In genomic region chr11:87778100-87778765, GRCm38 (mm10) we compare ENCODE assay signal across 10 mouse cellular contexts. TPM values are rescaled to one million over a fixed set of nuclear protein-coding genes. Genes with fewer than 3 reads are reported as not detected.
DNase-seq lines count a peak whose midpoint lies in the region; ATAC-seq and TF ChIP-seq lines count a peak whose summit lies in the region.
"Had no signal": no experiment of that assay in that cellular context is flagged by ENCODE, and none has a peak within 500 bp of the region (broad histone marks: within the 10 kb centered on the region; RNA-seq: fewer than 3 reads in every experiment).

No protein-coding gene starts in this region.

- TF ChIP-seq POLR2A in cerebellum, adult 2 months (IDR thresholded peaks at IDR 0.05; ENCODE audit: borderline replicate concordance, insufficient read depth, low read length), result no peak

- peak overlapping the region; percentile 63 for H3K4me3 ChIP-seq in gastrocnemius, adult 2 months
- peak overlapping the region; percentile 44 for H3K4me3 ChIP-seq in cerebellum, adult 2 months (replicated peaks; ENCODE audit: insufficient read depth, low read depth, low read length)
- H3K4me3 ChIP-seq in kidney, embryonic 15.5 days (replicated peaks), result peak overlapping the region; percentile 43
- peak overlapping the region; percentile 32 for H3K4me3 ChIP-seq in liver, embryonic 12.5 days

- no peaks in the 10 kb centered on the region for H3K9me3 ChIP-seq in kidney, embryonic 15.5 days (replicated peaks)
- no peaks in the 10 kb centered on the region for H3K9me3 ChIP-seq in liver, embryonic 12.5 days (replicated peaks)

- 4% methylated on average over 32 of the region's 32 CpGs for WGBS in cerebellum, adult 2 months
- WGBS in kidney, embryonic 15.5 days, result 5% methylated on average over 32 of the region's 32 CpGs
- WGBS in liver, embryonic 12.5 days (ENCODE audit: insufficient replicate concordance), result 33% methylated on average over 32 of the region's 32 CpGs

- H3K9ac ChIP-seq in kidney, embryonic 15.5 days, result peak overlapping the region; percentile 44
- H3K9ac ChIP-seq in liver, embryonic 12.5 days, result peak overlapping the region; percentile 17; the same call in 1 of the 2 replicates

- peaks cover 20% of the 10 kb centered on the region for H3K4me1 ChIP-seq in cerebellum, adult 2 months (ENCODE audit: control insufficient read depth, insufficient read depth, low read length)
- peaks cover 19% of the 10 kb centered on the region for H3K4me1 ChIP-seq in kidney, embryonic 15.5 days
- H3K4me1 ChIP-seq in liver, embryonic 12.5 days, result peaks cover 18% of the 10 kb centered on the region

- H3K36me3 ChIP-seq in kidney, embryonic 15.5 days, result no peaks in the 10 kb centered on the region
- 0 out of 2 replicates have a peak, but pooled peaks cover 4% of the 10 kb centered on the region for H3K36me3 ChIP-seq in liver, embryonic 12.5 days

- DNase-seq in gastrocnemius, adult 2 months, result peak; percentile 45
- DNase-seq in gastrocnemius, postnatal 25 days, result no peak
- DNase-seq in cerebellum, adult 2 months, result peak; percentile 85 to 87
- peak; percentile 73 for DNase-seq in forelimb bud, embryonic 11.5 days (ENCODE audit: low read depth, low spot score)
- DNase-seq in neural tube, embryonic 10.5 days (ENCODE audit: extremely low spot score, low spot score), result peak; percentile 72
- DNase-seq in thymus, postnatal 25 days, result peak; percentile 30

- no peak overlapping the region for H3K27ac ChIP-seq in gastrocnemius, adult 2 months
- peak overlapping the region; percentile 65 for H3K27ac ChIP-seq in cerebellum, adult 2 months (ENCODE audit: insufficient read depth, low read length)
- no peak overlapping the region for H3K27ac ChIP-seq in kidney, embryonic 15.5 days
- no peak overlapping the region for H3K27ac ChIP-seq in liver, embryonic 12.5 days

- H3K4me2 ChIP-seq in kidney, embryonic 15.5 days, result peak overlapping the region; percentile 73
- H3K4me2 ChIP-seq in liver, embryonic 12.5 days, result peak overlapping the region; percentile 67

- no peaks in the 10 kb centered on the region for H3K27me3 ChIP-seq in cerebellum, adult 2 months (ENCODE audit: control insufficient read depth, insufficient read depth, low read length)
- peaks cover 3% of the 10 kb centered on the region; the same call in 1 of the 2 replicates for H3K27me3 ChIP-seq in kidney, embryonic 15.5 days
- peaks cover 27% of the 10 kb centered on the region; the same call in 1 of the 2 replicates for H3K27me3 ChIP-seq in liver, embryonic 12.5 days (replicated peaks)

- ATAC-seq in kidney, embryonic 15.5 days (replicated peaks; ENCODE audit: low FRiP score), result peak; percentile 95
- ATAC-seq in liver, embryonic 12.5 days, result peak; percentile 62; the same call in 1 of the 2 replicates

- TF ChIP-seq CTCF in gastrocnemius, adult 2 months (IDR thresholded peaks at IDR 0.05), result no peak
- TF ChIP-seq CTCF in cerebellum, adult 2 months (IDR thresholded peaks at IDR 0.05; ENCODE audit: borderline replicate concordance, insufficient read depth, low read depth, low read length), result no peak

- intact Hi-C loops in gastrocnemius, adult 2 months (cut with DNase I), result no loop called here

RNA-seq across cellular contexts. Expression of gene Mpo, which starts 15.1 kb away (rescaled TPM):
- total RNA-seq in gastrocnemius, adult 2 months (2021), result not detected
- total RNA-seq in gastrocnemius, postnatal 25 days (2021), result not detected
- polyA plus RNA-seq in cerebellum, adult 2 months (2012; rRNA removed), result 0.08 and 0.11 TPM in 2 replicates
- 4.2 and 5.7 TPM in 2 replicates for polyA plus RNA-seq in kidney, embryonic 15.5 days (2015; fragmentation: Nextera tagmentation; extraction: Ambion mirVana)
- polyA plus RNA-seq in liver, embryonic 12.5 days (2016; fragmentation: Nextera tagmentation; extraction: Ambion mirVana), result 209 and 217 TPM in 2 replicates
- total RNA-seq: heart, adult 18-20 months had no signal
- polyA plus RNA-seq: C2C12 had no signal

RNA-seq across cellular contexts. Expression of gene Tspoap1, which starts 17.9 kb away (rescaled TPM):
- not detected for total RNA-seq in gastrocnemius, adult 2 months (2021)
- total RNA-seq in gastrocnemius, postnatal 25 days (2021), result under 1 TPM in 1 of 2 experiments, not detected in 1; 0.08 TPM
- 198 TPM in 2 replicates for polyA plus RNA-seq in cerebellum, adult 2 months (2012; rRNA removed)
- polyA plus RNA-seq in kidney, embryonic 15.5 days (2015; fragmentation: Nextera tagmentation; extraction: Ambion mirVana), result 4.4 and 5.1 TPM in 2 replicates
- 5.9 and 6.2 TPM in 2 replicates for polyA plus RNA-seq in liver, embryonic 12.5 days (2016; fragmentation: Nextera tagmentation; extraction: Ambion mirVana)
- polyA plus RNA-seq: C2C12 had no signal

RNA-seq across cellular contexts. Expression of gene Supt4a, which starts 40.9 kb away (rescaled TPM):
- 10 to 100 TPM; 36.8 TPM for total RNA-seq in gastrocnemius, adult 2 months (2021)
- total RNA-seq in gastrocnemius, postnatal 25 days (2021), result 10 to 100 TPM; 31.6 to 31.7 TPM
- polyA plus RNA-seq in cerebellum, adult 2 months (2012; rRNA removed), result 155 and 158 TPM in 2 replicates
- polyA plus RNA-seq in kidney, embryonic 15.5 days (2015; fragmentation: Nextera tagmentation; extraction: Ambion mirVana), result 164 and 168 TPM in 2 replicates
- polyA plus RNA-seq in liver, embryonic 12.5 days (2016; fragmentation: Nextera tagmentation; extraction: Ambion mirVana), result 207 and 209 TPM in 2 replicates

RNA-seq across cellular contexts. Expression of gene Lpo, which starts 49.9 kb away (rescaled TPM):
- not detected for total RNA-seq in gastrocnemius, adult 2 months (2021)
- total RNA-seq in gastrocnemius, postnatal 25 days (2021), result not detected
- polyA plus RNA-seq in cerebellum, adult 2 months (2012; rRNA removed), result 4.5 and 6.5 TPM in 2 replicates
- polyA plus RNA-seq in kidney, embryonic 15.5 days (2015; fragmentation: Nextera tagmentation; extraction: Ambion mirVana), result 0.44 TPM in 1 of 2 replicates, not detected in the other
- not detected in 2 replicates for polyA plus RNA-seq in liver, embryonic 12.5 days (2016; fragmentation: Nextera tagmentation; extraction: Ambion mirVana)
- total RNA-seq: heart, adult 18-20 months had no signal
- polyA plus RNA-seq: C2C12 had no signal

Comparison
In these comparisons a context has a peak if more than half of its experiments do, and no peak if none do; other contexts are left out.
1. RNA of gene Mpo, which starts 15.1 kb away (polyA plus RNA-seq): 209 to 217 TPM in liver, embryonic 12.5 days; 4.2 to 5.7 TPM in kidney, embryonic 15.5 days and 0.08 to 0.11 TPM in cerebellum, adult 2 months; every median in the first group is over 10 times any median in the second.
2. RNA of gene Tspoap1, which starts 17.9 kb away (polyA plus RNA-seq): 198 TPM in cerebellum, adult 2 months; 5.9 to 6.2 TPM in liver, embryonic 12.5 days and 4.4 to 5.1 TPM in kidney, embryonic 15.5 days; every median in the first group is over 10 times any median in the second.
3. Peak in every context shown above with its lines, with median percentiles within 50 percentile points of each other: H3K4me3 ChIP-seq.